Mouse (Mus musculus) thymus, postnatal 25 days (tissue): ENCODE results near the gene Ankrd33b.

ENCODE experiments used
- DNase-seq: peaks from one replicate; pipeline ENCODE4 v3.0.0; 2022

Gene Ankrd33b

DNA sequence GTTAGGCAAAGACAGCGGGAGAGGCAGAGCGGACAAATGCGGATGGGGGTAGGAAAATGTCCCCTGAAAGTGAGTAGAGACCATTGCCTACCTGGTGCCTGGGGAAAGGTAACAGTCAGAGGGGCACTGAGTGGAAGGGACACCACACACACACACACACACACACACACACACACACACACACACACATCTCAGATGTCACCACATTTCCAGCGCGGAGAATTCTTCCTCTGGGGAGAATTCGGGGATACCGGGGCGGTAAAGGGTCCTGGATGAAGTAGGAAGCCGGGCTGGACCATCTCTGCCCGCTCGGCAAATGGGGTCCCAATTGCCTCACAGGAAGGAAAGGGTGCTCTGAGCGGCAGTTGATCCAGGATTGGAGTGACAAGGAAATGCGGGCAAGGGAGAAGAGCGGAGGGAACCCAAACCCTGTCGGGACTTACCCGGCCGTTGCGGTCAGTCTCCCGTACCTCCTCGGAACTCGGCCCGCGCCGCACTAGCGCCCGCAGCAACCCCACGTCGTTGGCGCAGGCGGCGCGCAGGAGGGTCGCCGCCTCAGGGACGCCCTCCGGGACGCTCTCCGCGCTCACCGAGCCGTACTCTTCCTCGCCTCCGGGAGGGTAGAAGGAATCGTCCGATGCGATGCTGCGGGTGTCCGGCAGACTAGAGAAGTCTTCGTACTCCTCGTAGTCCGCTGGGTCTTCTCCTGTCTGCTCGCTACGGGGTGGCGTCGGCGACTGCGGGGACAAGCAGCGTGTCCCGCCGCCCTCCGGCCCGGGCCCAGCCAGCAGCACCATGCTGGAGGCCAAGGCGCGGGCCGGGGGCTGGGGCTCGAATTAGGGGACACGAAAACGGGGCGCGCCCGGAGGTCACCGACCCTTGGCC is 688 bp downstream of the Ankrd33b start:
- DNase-seq = no peak

DNA sequence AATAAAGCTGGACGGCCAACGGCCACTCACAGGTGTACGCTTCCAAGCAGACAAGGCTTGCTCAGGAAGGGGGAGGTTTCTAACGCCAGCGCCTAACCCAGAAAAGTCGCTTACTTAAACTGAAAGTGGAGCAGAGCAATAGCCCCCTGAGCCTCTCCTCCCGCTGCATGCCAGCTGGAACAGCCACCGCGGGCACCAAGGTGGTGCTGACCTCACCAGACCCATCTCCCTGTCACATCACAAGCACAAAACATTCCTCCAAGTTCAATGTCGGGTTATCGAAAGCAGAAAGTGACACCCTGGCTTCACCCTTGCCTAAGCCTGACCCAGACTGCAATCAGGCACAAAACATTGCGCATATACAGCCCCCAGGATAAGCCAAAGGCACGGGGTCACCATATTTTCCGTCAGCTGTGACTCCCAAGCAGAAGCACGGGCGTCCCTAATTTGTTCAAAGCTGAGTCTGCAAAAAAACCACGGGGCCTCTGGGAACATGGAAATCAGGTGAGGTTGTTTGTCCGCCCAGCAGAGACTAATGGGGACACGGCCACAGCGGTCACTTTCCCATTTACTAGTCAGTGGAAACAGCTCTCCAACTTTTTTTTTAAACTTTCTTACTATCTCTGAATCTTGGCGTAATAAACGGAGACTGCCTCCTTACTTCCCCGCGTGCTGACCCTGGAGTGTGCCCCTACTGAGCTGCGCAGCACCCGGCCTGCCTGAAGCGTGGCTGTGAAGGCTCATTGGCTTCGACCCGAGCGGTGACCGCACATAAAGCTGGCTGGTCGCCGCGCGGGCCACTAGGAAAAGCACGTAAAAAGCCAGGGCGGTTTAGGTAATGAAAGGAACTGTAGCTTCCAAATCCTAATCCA is 1.6 kb downstream of the Ankrd33b start:
- DNase-seq = no peak

GRCm38 (mm10) chr15:31365041-31365719 is 2.3 kb downstream of the Ankrd33b start:
- DNase-seq = no peak

GRCm38 (mm10) chr15:31364396-31364795 is 3.1 kb downstream of the Ankrd33b start:
- DNase-seq = no peak

GRCm38 (mm10) chr15:31363981-31364361 is 3.6 kb downstream of the Ankrd33b start:
- DNase-seq = no peak

GRCm38 (mm10) chr15:31363241-31363980 is 4.1 kb downstream of the Ankrd33b start:
- no peak for DNase-seq

DNA sequence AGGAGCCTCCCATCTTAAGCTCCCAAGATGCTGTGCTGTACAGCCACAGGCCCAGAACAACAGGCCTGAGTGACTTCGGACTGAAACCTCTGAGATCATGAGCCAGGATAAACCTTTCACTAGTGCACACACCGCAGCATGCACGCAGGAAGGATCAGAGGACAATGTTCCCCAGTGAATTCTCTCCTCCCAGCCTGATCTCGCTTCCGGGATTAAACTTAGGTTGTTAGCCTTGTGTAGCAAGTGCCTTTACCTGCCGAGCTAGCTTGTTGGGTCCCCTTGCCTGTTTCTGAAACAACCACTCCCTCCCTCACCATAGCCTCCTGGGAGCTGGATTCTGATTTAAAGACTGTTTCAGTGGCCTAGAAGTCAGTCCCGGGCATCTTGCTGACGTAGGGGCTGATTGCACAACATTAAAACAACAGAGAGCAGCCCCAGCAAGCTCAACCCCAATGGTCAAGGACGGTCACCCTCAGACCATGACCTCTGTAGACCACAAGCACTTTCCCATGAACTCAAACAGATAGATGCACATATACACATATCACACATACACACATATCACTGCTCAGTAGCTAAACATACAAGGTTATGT is 6.2 kb downstream of the Ankrd33b start:
- DNase-seq = no peak

DNA sequence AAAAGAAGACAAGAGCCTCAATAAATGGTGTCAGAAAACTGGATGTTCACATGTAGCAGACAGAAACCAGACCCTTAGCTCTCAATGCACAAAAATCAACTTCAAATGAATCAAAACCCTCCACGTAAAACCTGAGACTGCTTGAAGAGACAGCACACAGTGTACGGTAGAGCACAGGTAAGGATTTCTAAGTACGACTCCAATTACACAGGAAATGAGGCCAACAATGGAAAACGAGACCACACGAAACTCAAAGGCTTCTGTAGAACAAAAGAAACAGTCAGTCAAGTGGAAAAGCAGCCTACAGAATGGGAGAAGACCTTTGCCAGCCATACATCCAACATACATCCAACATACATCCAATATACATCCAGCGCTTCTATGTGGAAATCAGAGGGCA is 6.9 kb downstream of the Ankrd33b start:
- DNase-seq = no peak

GRCm38 (mm10) chr15:31359805-31360204 is 7.7 kb downstream of the Ankrd33b start:
- no peak for DNase-seq

GRCm38 (mm10) chr15:31352494-31353279 is 14.8 kb downstream of the Ankrd33b start:
- no peak for DNase-seq

DNA sequence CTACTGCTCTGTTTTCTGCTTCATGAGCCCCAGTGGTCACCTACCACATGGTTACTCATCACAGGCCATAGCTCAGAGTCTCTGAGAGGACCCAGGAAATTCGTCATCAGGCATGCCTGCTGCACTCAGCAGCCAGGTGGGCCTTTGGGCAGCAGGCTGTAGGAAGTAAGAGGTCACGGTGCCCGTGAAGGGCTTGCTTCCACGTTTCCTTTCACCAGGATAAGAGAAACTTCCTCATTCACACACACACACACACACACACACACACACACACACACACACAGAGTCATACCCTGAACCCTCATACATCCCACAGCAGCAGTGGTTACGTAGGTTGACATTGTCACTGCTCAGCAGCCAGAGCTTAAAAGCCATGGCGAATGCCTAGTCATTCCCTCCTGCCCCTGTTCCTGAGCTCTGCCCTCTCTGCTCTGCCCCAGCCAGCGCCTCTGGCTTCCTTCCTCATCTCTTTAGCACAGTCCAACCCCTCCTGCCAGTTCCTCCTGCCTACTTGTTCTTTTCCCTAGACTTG is 17.6 kb downstream of the Ankrd33b start:
- no peak for DNase-seq

DNA sequence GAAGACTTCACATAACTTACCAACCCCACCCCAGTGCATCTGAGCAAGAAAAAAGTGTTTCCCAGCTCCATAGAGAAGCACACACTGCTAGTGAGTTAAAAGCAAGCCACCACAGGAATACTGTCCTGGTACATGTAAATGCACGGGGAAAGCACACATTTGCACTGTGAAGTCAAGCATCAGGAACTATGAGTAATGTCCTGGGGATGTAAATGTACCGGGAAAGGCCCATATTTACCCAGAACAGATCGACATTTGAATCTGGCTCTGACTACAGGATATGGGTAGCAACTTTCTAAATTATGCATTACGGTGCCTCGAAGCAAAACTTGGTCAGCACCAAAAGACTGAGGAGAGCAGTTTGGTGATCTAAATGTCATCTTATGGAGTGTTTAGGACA is 18.5 kb downstream of the Ankrd33b start:
- no peak for DNase-seq

- DNase-seq = no peak
Measured at GRCm38 (mm10) chr15:31348241-31348640, 19.3 kb downstream of the Ankrd33b start.

GRCm38 (mm10) chr15:31346508-31346907 is 21.0 kb downstream of the Ankrd33b start:
- DNase-seq = no peak

GRCm38 (mm10) chr15:31345366-31345765 is 22.2 kb downstream of the Ankrd33b start:
- no peak for DNase-seq

- DNase-seq = no peak
Measured at GRCm38 (mm10) chr15:31344811-31345211, 22.7 kb downstream of the Ankrd33b start.

GRCm38 (mm10) chr15:31343602-31344001 is 23.9 kb downstream of the Ankrd33b start:
- DNase-seq = no peak

DNA sequence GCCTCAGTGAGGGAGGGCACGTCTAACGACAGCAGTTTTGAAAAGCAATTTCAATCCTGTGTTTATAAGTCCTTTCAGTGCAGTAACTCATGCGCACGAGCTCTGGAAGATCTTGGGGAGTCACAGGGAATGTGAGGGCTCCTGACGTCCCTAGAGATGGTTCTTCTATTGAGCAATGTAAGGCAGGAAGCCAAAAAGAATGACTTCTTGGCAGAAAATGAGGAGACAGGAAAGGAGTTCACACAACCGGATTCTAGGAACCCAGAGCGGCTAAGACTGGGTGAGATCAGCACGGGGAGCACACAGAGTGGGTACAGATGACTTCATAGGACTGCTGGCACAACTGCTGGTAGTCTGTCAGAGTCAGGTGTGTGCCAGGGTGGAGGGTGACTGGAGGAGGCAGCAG is 25.0 kb downstream of the Ankrd33b start:
- DNase-seq = no peak

DNA sequence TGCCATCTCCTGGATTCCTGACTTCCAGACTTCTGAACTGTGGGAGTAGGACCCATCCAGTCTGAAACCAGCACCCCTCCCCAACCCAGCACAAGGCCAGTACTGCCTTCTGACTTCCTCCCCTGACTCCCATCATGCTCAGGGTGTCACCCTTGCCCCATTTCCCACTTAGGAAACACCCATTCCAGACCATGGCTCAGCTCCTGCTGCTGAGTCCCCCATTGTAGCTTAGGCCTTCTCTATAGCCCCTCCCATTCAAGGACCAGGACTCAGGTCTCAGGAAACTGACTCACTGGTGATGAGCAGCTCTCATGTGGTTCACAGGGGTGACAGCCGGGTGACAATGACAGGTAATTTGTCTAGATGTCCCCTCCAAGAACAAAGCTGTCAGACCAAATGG is 25.5 kb downstream of the Ankrd33b start:
- DNase-seq = no peak

GRCm38 (mm10) chr15:31338656-31339291 is 28.8 kb downstream of the Ankrd33b start:
- no peak for DNase-seq

DNA sequence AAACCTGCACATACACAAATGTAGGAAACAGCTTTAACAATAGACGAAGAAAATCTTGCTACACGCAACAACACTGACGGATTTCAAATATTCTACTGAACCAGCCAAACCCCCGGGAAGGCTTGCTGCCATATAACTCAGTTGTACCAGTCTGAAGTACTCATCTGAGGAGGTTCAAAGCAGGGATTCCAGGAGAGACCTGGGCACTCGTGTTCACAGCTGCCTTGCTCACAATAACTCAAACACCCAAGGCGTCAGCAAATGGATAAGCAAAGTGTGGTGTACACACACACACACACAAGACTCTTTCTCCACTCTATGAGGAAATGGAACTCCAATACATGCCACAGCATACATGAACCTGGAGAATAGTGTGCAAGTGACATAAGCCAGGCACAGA is 29.5 kb downstream of the Ankrd33b start:
- no peak for DNase-seq
